In genomic region chr5:64958991-64959842, GRCm38 (mm10) we compare ENCODE assay signal across 9 mouse cellular contexts. TPM values are rescaled to one million over a fixed set of nuclear protein-coding genes. Genes with fewer than 3 reads are reported as not detected.
A peak's percentile ranks its signal among the peaks of the same experiment; 100 is the strongest.
DNase-seq lines count a peak whose midpoint lies in the region; ATAC-seq and TF ChIP-seq lines count a peak whose summit lies in the region.
"Had no signal": no experiment of that assay in that cellular context is flagged by ENCODE, and none has a peak within 500 bp of the region (broad histone marks: within the 10 kb centered on the region; RNA-seq: fewer than 3 reads in every experiment).

No protein-coding gene starts in this region.

- H3K27ac ChIP-seq in spleen, adult 2 months (ENCODE audit: insufficient read depth, low read length), result peak overlapping the region; percentile 75
- H3K27ac ChIP-seq in lung, postnatal 0 days (ENCODE audit: low read length), result 0 out of 2 replicates have a peak overlapping the region, but pooled peaks have one; percentile 11
- H3K27ac ChIP-seq: neural tube, embryonic 13.5 days had no signal

- no peaks in the 10 kb centered on the region for H3K27me3 ChIP-seq in spleen, adult 2 months (ENCODE audit: control insufficient read depth, insufficient read depth, low read length)
- no peaks in the 10 kb centered on the region for H3K27me3 ChIP-seq in lung, postnatal 0 days (replicated peaks; ENCODE audit: insufficient read depth, low read length)
- H3K27me3 ChIP-seq: neural tube, embryonic 13.5 days had no signal

- H3K36me3 ChIP-seq in spleen, adult 2 months (ENCODE audit: control insufficient read depth, insufficient read depth, low read length), result no peaks in the 10 kb centered on the region
- no peaks in the 10 kb centered on the region for H3K36me3 ChIP-seq in lung, postnatal 0 days (ENCODE audit: insufficient read depth, low read length)
- H3K36me3 ChIP-seq: neural tube, embryonic 13.5 days had no signal

- no peaks in the 10 kb centered on the region for H3K9me3 ChIP-seq in lung, postnatal 0 days (ENCODE audit: low read length)
- H3K9me3 ChIP-seq: neural tube, embryonic 13.5 days had no signal

- 7% methylated on average over 22 of the region's 22 CpGs for WGBS in spleen, adult 2 months
- WGBS in lung, postnatal 0 days, result 68% methylated on average over 22 of the region's 22 CpGs

- peak; percentile 70 for ATAC-seq in inflammation-experienced regulatory T-cells, adult 6 months
- no peak for ATAC-seq in lung, postnatal 0 days

- no peak for TF ChIP-seq CTCF in spleen, adult 2 months (IDR thresholded peaks at IDR 0.05; ENCODE audit: extremely low read depth, insufficient read depth, insufficient read length, insufficient replicate concordance)
- TF ChIP-seq CTCF in lung, postnatal 0 days (IDR thresholded peaks at IDR 0.05), result no peak

- no peak for TF ChIP-seq EP300 in lung, postnatal 0 days (IDR thresholded peaks at IDR 0.05)

- peak; percentile 13 to 64 for DNase-seq in spleen, adult 2 months (ENCODE audit: low read depth in 1 of 2, low spot score in 2 of 2)
- DNase-seq in spleen, postnatal 14 days (ENCODE audit: low spot score in 2 of 2), result no peak
- DNase-seq in lung, postnatal 0 days (ENCODE audit: low spot score), result no peak
- DNase-seq in thymus, postnatal 4 days, result peak; percentile 50
- DNase-seq in retina, postnatal 1 day, result no peak
- no peak for DNase-seq in adrenal gland, adult 8-10 months
- DNase-seq in left cerebral cortex, adult 18-20 months (ENCODE audit: low spot score in 2 of 2), result no peak

- H3K4me1 ChIP-seq in spleen, adult 2 months (ENCODE audit: control insufficient read depth, insufficient read depth, insufficient read length), result peaks cover 12% of the 10 kb centered on the region; the same call in 1 of the 2 replicates
- no peaks in the 10 kb centered on the region for H3K4me1 ChIP-seq in lung, postnatal 0 days (ENCODE audit: insufficient read depth, low read depth, low read length)
- H3K4me1 ChIP-seq: neural tube, embryonic 13.5 days had no signal

- no peak overlapping the region for H3K4me2 ChIP-seq in lung, postnatal 0 days (replicated peaks; ENCODE audit: low read depth, low read length)
- H3K4me2 ChIP-seq: neural tube, embryonic 13.5 days had no signal

- peak overlapping the region; percentile 66 for H3K4me3 ChIP-seq in spleen, adult 2 months (ENCODE audit: extremely low read depth, insufficient read depth, insufficient read length)
- H3K4me3 ChIP-seq in lung, postnatal 0 days (ENCODE audit: low read depth, low read length), result no peak overlapping the region
- H3K4me3 ChIP-seq: neural tube, embryonic 13.5 days had no signal

- no peak overlapping the region for H3K9ac ChIP-seq in lung, postnatal 0 days (replicated peaks; ENCODE audit: low read depth)
- H3K9ac ChIP-seq: neural tube, embryonic 13.5 days had no signal

- no peak for TF ChIP-seq POLR2A in spleen, adult 2 months (IDR thresholded peaks at IDR 0.05; ENCODE audit: low read depth, low read length)

RNA-seq across cellular contexts. Expression of gene Tlr6, which starts 0.7 kb away (rescaled TPM):
- polyA plus RNA-seq in spleen, adult 2 months (2012; rRNA removed), result 2.4 and 3.4 TPM in 2 replicates
- 1 to 10 TPM; 6.5 to 9.5 (median 7.4) TPM for polyA plus RNA-seq in inflammation-experienced regulatory T-cells, adult 6 months (2017; shearing (Covaris generic))
- 0.68 and 0.99 TPM in 2 replicates for polyA plus RNA-seq in lung, postnatal 0 days (2015; fragmentation: Nextera tagmentation; extraction: Ambion mirVana)
- 1 to 10 TPM; 1.6 to 2.7 (median 2.3) TPM for total RNA-seq in adrenal gland, adult 8-10 months (2022)
- total RNA-seq in left cerebral cortex, adult 18-20 months (2021), result under 1 TPM; 0.33 to 0.70 TPM

RNA-seq across cellular contexts. Expression of gene Fam114a1, which starts 10.7 kb away (rescaled TPM):
- 5.5 and 6.1 TPM in 2 replicates for polyA plus RNA-seq in spleen, adult 2 months (2012; rRNA removed)
- 1 to 10 TPM in 2 of 3 experiments, under 1 TPM in 1; 0.82 to 3.7 (median 3.4) TPM for polyA plus RNA-seq in inflammation-experienced regulatory T-cells, adult 6 months (2017; shearing (Covaris generic))
- 26.3 and 30.9 TPM in 2 replicates for polyA plus RNA-seq in lung, postnatal 0 days (2015; fragmentation: Nextera tagmentation; extraction: Ambion mirVana)
- total RNA-seq in adrenal gland, adult 8-10 months (2022), result 10 to 100 TPM; 28.0 to 39.6 (median 29.0) TPM
- total RNA-seq in left cerebral cortex, adult 18-20 months (2021), result 1 to 10 TPM; 4.3 to 5.7 TPM

RNA-seq across cellular contexts. Expression of gene Tlr1, which starts 25.9 kb away (rescaled TPM):
- 20.8 and 42.8 TPM in 2 replicates for polyA plus RNA-seq in spleen, adult 2 months (2012; rRNA removed)
- polyA plus RNA-seq in inflammation-experienced regulatory T-cells, adult 6 months (2017; shearing (Covaris generic)), result 10 to 100 TPM; 33.5 to 66.0 (median 62.2) TPM
- polyA plus RNA-seq in lung, postnatal 0 days (2015; fragmentation: Nextera tagmentation; extraction: Ambion mirVana), result 0.58 and 0.64 TPM in 2 replicates
- total RNA-seq in adrenal gland, adult 8-10 months (2022), result 1 to 10 TPM in 3 of 4 experiments, under 1 TPM in 1; 0.90 to 4.5 (median 2.7) TPM
- under 1 TPM; 0.16 to 0.19 TPM for total RNA-seq in left cerebral cortex, adult 18-20 months (2021)

Comparison
In these comparisons a context has a peak if more than half of its experiments do, and no peak if none do; other contexts are left out.
1. DNase-seq: peak in spleen, adult 2 months (2 of 2) and thymus, postnatal 4 days (single experiment); none in spleen, postnatal 14 days (0 of 2), lung, postnatal 0 days (single experiment), retina, postnatal 1 day (single experiment), adrenal gland, adult 8-10 months (single experiment) and left cerebral cortex, adult 18-20 months (0 of 2).
2. RNA of gene Tlr1, which starts 25.9 kb away (polyA plus RNA-seq): 33.5 to 66.0 TPM in inflammation-experienced regulatory T-cells, adult 6 months and 20.8 to 42.8 TPM in spleen, adult 2 months; 0.58 to 0.64 TPM in lung, postnatal 0 days; every median in the first group is over 10 times any median in the second.